Mouse (Mus musculus): Measurements from ENCODE around the gene D930020B18Rik. TPM values are rescaled to one million over a fixed set of nuclear protein-coding genes. Genes with fewer than 3 reads are reported as not detected.
A peak's percentile ranks its signal among the peaks of the same experiment; 100 is the strongest.

The D930020B18Rik gene
- total and polyA plus RNA-seq, 3 experiments = not detected

DNA sequence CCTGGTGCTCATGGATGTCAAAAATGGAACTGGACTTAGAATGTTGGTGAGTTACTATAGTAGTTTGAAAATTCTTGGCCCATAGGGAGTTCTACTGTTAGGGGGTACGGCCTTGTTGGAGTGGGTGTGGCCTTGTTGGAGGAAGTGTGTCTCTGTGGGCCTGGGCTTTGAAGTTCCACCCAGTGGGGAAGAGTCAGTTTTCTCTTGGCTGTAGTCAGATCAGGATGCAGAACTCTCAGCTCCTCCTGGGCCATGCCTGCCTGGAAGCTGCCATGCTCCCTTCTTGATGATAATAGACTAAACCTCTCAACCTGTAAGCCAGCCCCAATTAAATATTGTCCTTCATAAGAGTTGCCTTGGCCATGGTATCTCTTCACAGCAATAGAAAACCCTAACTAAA lies 7.2 kb upstream of the D930020B18Rik start:
- H3K9me3 ChIP-seq (replicated peaks; ENCODE audit: low read length) = peaks cover 3% of the 10 kb centered on the region
- no peak overlapping the region for H3K9ac ChIP-seq (ENCODE audit: insufficient read depth, low read depth)
- H3K4me1 ChIP-seq (ENCODE audit: control insufficient read depth in 1 of 2, insufficient read depth in 2 of 2) = peaks cover 8 to 20% of the 10 kb centered on the region in 2 experiments; a peak in 3 of 4 replicates
- no peak overlapping the region for H3K4me3 ChIP-seq (replicated peaks in 1 of 3; ENCODE audit: low read depth in 2 of 3, low read length in 2 of 3, poor library complexity in 1 of 3)
- H3K36me3 ChIP-seq (replicated peaks in 1 of 2; ENCODE audit: control insufficient read depth in 1 of 2, insufficient read depth in 1 of 2, low read length in 1 of 2) = no peaks in the 10 kb centered on the region
- in situ Hi-C loops (cut with MboI; ENCODE audit: low pct_ligation_motif_present, low pct_unique_long_range_greater_than_20kb, low sequenced_read_pairs) (loop anchor here (10.0 kb wide), 1 partner anchor 431 kb away; no protein-coding TSS in a partner anchor), dilution Hi-C loops (cut with MboI; ENCODE audit: extremely low pct_ligation_motif_present, extremely low pct_unique_long_range_greater_than_20kb, low sequenced_read_pairs) (no loop called here)
- H3K27me3 ChIP-seq (replicated peaks) = no peaks in the 10 kb centered on the region
- H3K27ac ChIP-seq (ENCODE audit: insufficient read depth, low read depth) = no peak overlapping the region
- no peaks in the 10 kb centered on the region for H3K79me2 ChIP-seq (replicated peaks; ENCODE audit: control insufficient read depth, extremely low read depth, insufficient read depth, poor library complexity, severe bottlenecking)
- DNase-seq (ENCODE audit: extremely low read depth) = no peak
- H3K4me2 ChIP-seq (ENCODE audit: insufficient read depth, low read depth, poor library complexity, severe bottlenecking) = no peak overlapping the region
- TF ChIP-seq SMC3 (IDR thresholded peaks at IDR 0.05; ENCODE audit: low read depth, low read length) (no peak), HCFC1 (IDR thresholded peaks at IDR 0.05; ENCODE audit: low read depth, low read length) (no peak), RCOR1 (conservative IDR thresholded peaks at IDR 0.05; ENCODE audit: low read depth, low read length) (no peak), MAFK (IDR thresholded peaks at IDR 0.05; ENCODE audit: insufficient replicate concordance, low read length) (no peak), ELF1 (IDR thresholded peaks at IDR 0.05; ENCODE audit: low read depth, low read length) (no peak), CTCF (conservative IDR thresholded peaks at IDR 0.05 in 1 of 2, IDR thresholded peaks at IDR 0.05 in 1 of 2; ENCODE audit: low read depth in 2 of 2, low read length in 2 of 2) (no peak), JUND (conservative IDR thresholded peaks at IDR 0.05; ENCODE audit: low read depth, low read length) (no peak), ZMIZ1 (IDR thresholded peaks at IDR 0.05; ENCODE audit: low read depth, low read length) (no peak), MAX (IDR thresholded peaks at IDR 0.05; ENCODE audit: low read length) (no peak), ZNF384 (IDR thresholded peaks at IDR 0.05; ENCODE audit: low read depth, low read length) (no peak), ZC3H11A (IDR thresholded peaks at IDR 0.05; ENCODE audit: low read depth, low read length) (no peak), MXI1 (IDR thresholded peaks at IDR 0.05; ENCODE audit: low read depth, low read length) (no peak), UBTF (IDR thresholded peaks at IDR 0.05; ENCODE audit: low read depth, low read length) (no peak), SIN3A (IDR thresholded peaks at IDR 0.05; ENCODE audit: low read length) (no peak), KAT2A (IDR thresholded peaks at IDR 0.05; ENCODE audit: insufficient replicate concordance, low read length) (no peak), TCF12 (IDR thresholded peaks at IDR 0.05; ENCODE audit: low read depth, low read length) (no peak), GABPA (IDR thresholded peaks at IDR 0.05; ENCODE audit: insufficient replicate concordance, low read depth, low read length) (no peak)

- H3K79me2 ChIP-seq (replicated peaks; ENCODE audit: control insufficient read depth, extremely low read depth, insufficient read depth, poor library complexity, severe bottlenecking) = no peaks in the 10 kb centered on the region
These were observed 5.1 kb upstream of the D930020B18Rik start for GRCm38 (mm10) chr10:121636276-121636675.

More at GRCm38 (mm10) chr10:121636276-121636675, 5.1 kb upstream of the D930020B18Rik start:
- Histone ChIP-seq H3K9ac (ENCODE audit: insufficient read depth, low read depth) (no peak overlapping the region), H3K4me1 (ENCODE audit: control insufficient read depth in 1 of 2, insufficient read depth in 2 of 2) (peaks cover 5 to 21% of the 10 kb centered on the region in 2 experiments; a peak in 3 of 4 replicates), H3K4me2 (ENCODE audit: insufficient read depth, low read depth, poor library complexity, severe bottlenecking) (no peak overlapping the region), H3K27ac (ENCODE audit: insufficient read depth, low read depth) (no peak overlapping the region), H3K36me3 (replicated peaks in 1 of 2; ENCODE audit: control insufficient read depth in 1 of 2, insufficient read depth in 1 of 2, low read length in 1 of 2) (no peaks in the 10 kb centered on the region), H3K4me3 (replicated peaks in 1 of 3; ENCODE audit: low read depth in 2 of 3, low read length in 2 of 3, poor library complexity in 1 of 3) (no peak overlapping the region), H3K27me3 (replicated peaks) (no peaks in the 10 kb centered on the region), H3K9me3 (replicated peaks; ENCODE audit: low read length) (peaks cover 3% of the 10 kb centered on the region)
- TF ChIP-seq MAX (IDR thresholded peaks at IDR 0.05; ENCODE audit: low read length) (no peak), IRF4 (IDR thresholded peaks at IDR 0.05; ENCODE audit: low read depth, low read length) (peak; percentile 52; the same call in 1 of the 2 replicates), NRF1 (IDR thresholded peaks at IDR 0.05; ENCODE audit: low read depth, low read length) (no peak), SMC3 (IDR thresholded peaks at IDR 0.05; ENCODE audit: low read depth, low read length) (no peak), TBP (conservative IDR thresholded peaks at IDR 0.05; ENCODE audit: low read depth, low read length) (no peak), BHLHE40 (IDR thresholded peaks at IDR 0.05; ENCODE audit: low read depth, low read length) (no peak), JUND (conservative IDR thresholded peaks at IDR 0.05; ENCODE audit: low read depth, low read length) (peak; percentile 54), PAX5 (IDR thresholded peaks at IDR 0.05; ENCODE audit: low read length) (no peak), ZNF384 (IDR thresholded peaks at IDR 0.05; ENCODE audit: low read depth, low read length) (no peak)
- no peak for DNase-seq (ENCODE audit: extremely low read depth)
- dilution Hi-C loops (cut with MboI; ENCODE audit: extremely low pct_ligation_motif_present, extremely low pct_unique_long_range_greater_than_20kb, low sequenced_read_pairs) (no loop called here), in situ Hi-C loops (cut with MboI; ENCODE audit: low pct_ligation_motif_present, low pct_unique_long_range_greater_than_20kb, low sequenced_read_pairs) (loop anchor here (10.0 kb wide), 1 partner anchor 429 kb away; no protein-coding TSS in a partner anchor)

All from CH12.LX (cell line).